Mouse (Mus musculus): ENCODE measurements around the gene Ccdc142. TPM values are rescaled to one million over a fixed set of nuclear protein-coding genes. Genes with fewer than 3 reads are reported as not detected.
A peak's percentile ranks its signal among the peaks of the same experiment; 100 is the strongest.

Ccdc142 gene
- polyA plus RNA-seq, 1 experiment from 2014 or later: 4.3 TPM

DNA sequence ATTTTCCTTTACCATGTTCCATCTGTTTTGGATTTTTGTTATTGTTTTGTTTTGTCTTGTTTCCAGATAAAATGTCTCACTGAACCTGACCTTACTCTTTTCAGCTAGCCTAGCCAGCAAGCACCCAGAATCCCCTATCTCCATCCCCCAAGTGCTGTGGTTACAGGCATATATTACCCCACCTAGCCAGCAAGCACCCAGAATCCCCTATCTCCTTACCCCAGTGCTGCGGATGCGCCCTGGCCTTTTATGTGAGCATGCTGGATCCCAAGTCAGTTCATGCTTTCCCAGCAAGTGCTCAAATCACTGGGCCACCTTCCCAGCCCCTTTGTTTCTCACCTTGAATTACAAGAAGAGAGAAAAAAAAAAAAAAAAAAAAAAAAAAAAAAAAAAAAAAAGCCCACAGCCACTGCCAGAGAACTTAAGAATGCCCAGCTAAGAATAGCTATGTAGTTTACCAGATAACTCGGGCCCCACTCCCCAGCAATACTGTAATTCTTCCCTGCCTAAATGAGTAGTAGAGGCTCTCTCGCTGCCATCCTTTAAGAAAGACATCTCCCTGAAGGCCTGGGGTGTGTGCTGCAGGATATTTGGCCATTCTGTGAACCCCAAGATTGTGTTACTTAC lies 10.2 kb downstream of the Ccdc142 start:
- no peak overlapping the region for H3K4me2 ChIP-seq (replicated peaks)
- no peaks in the 10 kb centered on the region for H3K27me3 ChIP-seq (replicated peaks)
- H3K27ac ChIP-seq: no peak overlapping the region
- H3K4me1 ChIP-seq: peaks cover 37% of the 10 kb centered on the region
- H3K9me3 ChIP-seq: no peaks in the 10 kb centered on the region
- 92% methylated on average over 4 of the region's 4 CpGs for WGBS
- H3K36me3 ChIP-seq: peaks cover 4% of the 10 kb centered on the region; the same call in 1 of the 2 replicates
- no peak overlapping the region for H3K9ac ChIP-seq
- H3K4me3 ChIP-seq: no peak overlapping the region
- no peak for ATAC-seq (ENCODE audit: low FRiP score, low read depth)

DNA sequence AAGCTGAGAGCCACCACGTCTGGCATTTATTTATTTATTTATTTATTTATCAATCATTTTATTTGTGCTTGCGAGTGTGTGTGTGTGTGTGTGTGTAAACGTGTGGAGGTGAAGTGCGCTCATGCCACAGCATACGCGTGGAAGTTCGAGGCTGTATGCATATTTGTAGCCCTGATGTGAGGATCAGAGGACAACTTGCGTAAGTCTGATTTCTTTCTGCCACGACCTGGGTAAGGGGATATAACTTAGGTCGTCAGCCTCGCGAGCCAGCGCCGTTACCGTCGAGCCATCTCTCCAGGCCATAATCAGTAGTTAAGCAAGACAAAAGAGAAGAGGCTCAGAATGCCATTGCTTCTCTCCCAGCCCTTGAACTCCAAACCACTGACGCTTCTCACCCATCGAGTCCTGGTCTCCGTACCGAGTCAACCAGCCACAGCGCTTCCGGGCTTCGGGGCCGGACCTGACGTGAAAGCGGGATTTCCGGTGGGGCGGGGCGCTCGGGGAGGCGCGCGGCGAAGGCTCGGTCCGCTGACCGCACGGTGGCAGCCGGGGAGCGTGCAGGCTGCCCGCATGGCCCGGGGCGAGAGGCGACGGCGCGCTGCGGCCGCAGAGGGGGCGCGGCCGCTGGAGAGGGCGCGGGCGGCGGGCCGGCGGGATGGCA lies 13.7 kb downstream of the Ccdc142 start, which contains the start of gene Mogs:
Gene Mogs (plus strand): TSS at position 486 of the 661 bp plus-strand sequence.
- peaks cover 45% of the 10 kb centered on the region for H3K4me1 ChIP-seq
- H3K9me3 ChIP-seq: no peaks in the 10 kb centered on the region
- 2% methylated on average over 58 of the region's 58 CpGs for WGBS

GRCm38 (mm10) chr6:83115682-83116372 lies 14.4 kb downstream of the Ccdc142 start:
- H3K9me3 ChIP-seq: no peaks in the 10 kb centered on the region
- peaks cover 29% of the 10 kb centered on the region for H3K36me3 ChIP-seq
- peaks cover 47% of the 10 kb centered on the region for H3K4me1 ChIP-seq
- ATAC-seq (ENCODE audit: low FRiP score, low read depth): peak; percentile 39
- peak overlapping the region; percentile 90 for H3K9ac ChIP-seq
- WGBS: 2% methylated on average over 48 of the region's 48 CpGs
- H3K27ac ChIP-seq: peak overlapping the region; percentile 57
- H3K4me2 ChIP-seq (replicated peaks): peak overlapping the region; percentile 98
- H3K27me3 ChIP-seq (replicated peaks): no peaks in the 10 kb centered on the region
- H3K4me3 ChIP-seq: peak overlapping the region; percentile 84

More for the DNA sequence above, 13.7 kb downstream of the Ccdc142 start, which contains the start of gene Mogs:
- peak within 1 kb of the TSS; percentile 98 for H3K4me2 ChIP-seq (replicated peaks)
- peak within 1 kb of the TSS; percentile 57 for H3K27ac ChIP-seq
- H3K36me3 ChIP-seq: peaks cover 29% of the 10 kb centered on the region
- ATAC-seq (ENCODE audit: low FRiP score, low read depth): peak; percentile 77
- H3K4me3 ChIP-seq: peak within 1 kb of the TSS; percentile 84
- H3K27me3 ChIP-seq (replicated peaks): no peaks in the 10 kb centered on the region
- H3K9ac ChIP-seq: peak within 1 kb of the TSS; percentile 90

GRCm38 (mm10) chr6:83116373-83117164 lies 15.2 kb downstream of the Ccdc142 start:
- H3K4me1 ChIP-seq: peaks cover 47% of the 10 kb centered on the region
- H3K36me3 ChIP-seq: peaks cover 29% of the 10 kb centered on the region
- WGBS: 83% methylated on average over 11 of the region's 11 CpGs
- no peaks in the 10 kb centered on the region for H3K9me3 ChIP-seq
- H3K27me3 ChIP-seq (replicated peaks): no peaks in the 10 kb centered on the region
- no peak overlapping the region for H3K27ac ChIP-seq
- H3K4me3 ChIP-seq: peak overlapping the region; percentile 84
- H3K9ac ChIP-seq: peak overlapping the region; percentile 90
- no peak for ATAC-seq (ENCODE audit: low FRiP score, low read depth)
- H3K4me2 ChIP-seq (replicated peaks): peak overlapping the region; percentile 98

GRCm38 (mm10) chr6:83117165-83117438 lies 15.7 kb downstream of the Ccdc142 start:
- WGBS: 92% methylated on average over 4 of the region's 4 CpGs
- ATAC-seq (ENCODE audit: low FRiP score, low read depth): no peak
- Histone ChIP-seq H3K36me3 (peaks cover 29% of the 10 kb centered on the region), H3K9me3 (no peaks in the 10 kb centered on the region), H3K4me2 (replicated peaks) (peak overlapping the region; percentile 98; the same call in 1 of the 2 replicates), H3K9ac (0 out of 2 replicates have a peak overlapping the region, but pooled peaks have one; percentile 90), H3K27me3 (replicated peaks) (no peaks in the 10 kb centered on the region), H3K4me3 (no peak overlapping the region), H3K27ac (no peak overlapping the region), H3K4me1 (peaks cover 47% of the 10 kb centered on the region)

DNA sequence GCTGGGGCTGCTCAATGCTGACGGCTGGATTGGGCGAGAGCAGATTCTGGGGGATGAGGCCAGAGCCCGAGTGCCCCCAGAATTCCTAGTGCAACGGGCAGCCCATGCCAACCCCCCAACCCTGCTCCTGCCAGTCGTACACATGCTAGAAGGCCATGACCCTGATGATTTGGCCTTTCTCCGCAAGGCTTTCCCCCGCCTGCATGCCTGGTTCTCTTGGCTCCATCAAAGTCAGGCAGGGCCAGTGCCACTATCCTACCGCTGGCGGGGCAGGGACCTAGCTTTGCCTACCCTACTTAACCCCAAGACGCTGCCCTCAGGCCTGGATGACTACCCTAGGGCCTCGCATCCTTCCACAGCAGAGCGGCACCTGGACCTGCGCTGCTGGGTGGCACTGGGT lies 16.2 kb downstream of the Ccdc142 start:
- H3K4me2 ChIP-seq (replicated peaks): 0 out of 2 replicates have a peak overlapping the region, but pooled peaks have one; percentile 7
- peaks cover 51% of the 10 kb centered on the region for H3K4me1 ChIP-seq
- peaks cover 29% of the 10 kb centered on the region for H3K36me3 ChIP-seq
- H3K27ac ChIP-seq: no peak overlapping the region
- 0 out of 2 replicates have a peak overlapping the region, but pooled peaks have one; percentile 8 for H3K9ac ChIP-seq
- 90% methylated on average over 13 of the region's 13 CpGs for WGBS
- no peaks in the 10 kb centered on the region for H3K9me3 ChIP-seq
- no peak for ATAC-seq (ENCODE audit: low FRiP score, low read depth)
- no peaks in the 10 kb centered on the region for H3K27me3 ChIP-seq (replicated peaks)
- H3K4me3 ChIP-seq: no peak overlapping the region

DNA sequence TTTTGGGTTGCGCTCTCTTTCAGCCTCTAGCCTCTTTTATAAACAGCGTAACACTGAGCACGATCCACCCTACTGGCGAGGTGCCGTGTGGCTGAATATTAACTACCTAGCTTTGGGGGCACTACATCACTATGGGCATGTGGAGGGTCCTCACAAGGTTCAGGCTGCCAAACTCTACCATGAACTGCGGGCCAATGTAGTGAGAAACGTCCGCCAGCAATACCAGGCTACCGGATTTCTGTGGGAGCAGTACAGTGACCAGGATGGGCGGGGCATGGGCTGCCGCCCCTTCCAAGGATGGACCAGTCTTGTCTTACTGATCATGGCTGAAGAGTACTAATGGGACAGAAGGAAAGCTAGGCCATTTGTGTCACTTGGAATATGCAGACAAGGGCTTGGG lies 17.0 kb downstream of the Ccdc142 start:
- 86% methylated on average over 11 of the region's 11 CpGs for WGBS
- Histone ChIP-seq H3K27ac (no peak overlapping the region), H3K4me2 (replicated peaks) (0 out of 2 replicates have a peak overlapping the region, but pooled peaks have one; percentile 7), H3K4me1 (peaks cover 57% of the 10 kb centered on the region), H3K9me3 (no peaks in the 10 kb centered on the region), H3K9ac (no peak overlapping the region), H3K36me3 (peaks cover 29% of the 10 kb centered on the region), H3K27me3 (replicated peaks) (no peaks in the 10 kb centered on the region), H3K4me3 (no peak overlapping the region)
- no peak for ATAC-seq (ENCODE audit: low FRiP score, low read depth)

- no peak overlapping the region for H3K27ac ChIP-seq
- H3K36me3 ChIP-seq: peaks cover 29% of the 10 kb centered on the region
- H3K9ac ChIP-seq: peak overlapping the region; percentile 93
- no peak for ATAC-seq (ENCODE audit: low FRiP score, low read depth)
- H3K4me1 ChIP-seq: peaks cover 63% of the 10 kb centered on the region
- peak overlapping the region; percentile 88 for H3K4me2 ChIP-seq (replicated peaks)
- H3K4me3 ChIP-seq: no peak overlapping the region; the same call in 1 of the 2 replicates
- no peaks in the 10 kb centered on the region for H3K27me3 ChIP-seq (replicated peaks)
- no peaks in the 10 kb centered on the region for H3K9me3 ChIP-seq
- 85% methylated on average over 14 of the region's 14 CpGs for WGBS
Measured at GRCm38 (mm10) chr6:83118825-83119733, 17.7 kb downstream of the Ccdc142 start.

- ATAC-seq (ENCODE audit: low FRiP score, low read depth): no peak
- Histone ChIP-seq H3K27ac (no peak overlapping the region), H3K4me1 (peaks cover 64% of the 10 kb centered on the region)
Measured at GRCm38 (mm10) chr6:83119734-83120051, 18.3 kb downstream of the Ccdc142 start.

GRCm38 (mm10) chr6:83120930-83121862 lies 19.8 kb downstream of the Ccdc142 start, which contains the start of gene Wbp1:
TSS of gene Wbp1 (minus strand) at chr6:83121559.
- Histone ChIP-seq H3K36me3 (peaks cover 29% of the 10 kb centered on the region), H3K4me3 (peak within 1 kb of the TSS; percentile 72), H3K27ac (peak within 1 kb of the TSS; percentile 99), H3K9me3 (no peaks in the 10 kb centered on the region), H3K27me3 (replicated peaks) (no peaks in the 10 kb centered on the region), H3K4me2 (replicated peaks) (peak within 1 kb of the TSS; percentile 88), H3K9ac (peak within 1 kb of the TSS; percentile 96), H3K4me1 (peaks cover 59% of the 10 kb centered on the region)
- WGBS: under 1% methylated on average over 38 of the region's 38 CpGs
- ATAC-seq (ENCODE audit: low FRiP score, low read depth): peak; percentile 91

More at GRCm38 (mm10) chr6:83119734-83120051, 18.3 kb downstream of the Ccdc142 start:
- WGBS: 74% methylated on average over 7 of the region's 7 CpGs
- peak overlapping the region; percentile 93 for H3K9ac ChIP-seq
- H3K4me3 ChIP-seq: peak overlapping the region; percentile 72
- peaks cover 29% of the 10 kb centered on the region for H3K36me3 ChIP-seq
- H3K27me3 ChIP-seq (replicated peaks): no peaks in the 10 kb centered on the region
- no peaks in the 10 kb centered on the region for H3K9me3 ChIP-seq
- H3K4me2 ChIP-seq (replicated peaks): peak overlapping the region; percentile 88
